22 mouse cellular contexts compared by ENCODE assay signal in the genomic region with DNA sequence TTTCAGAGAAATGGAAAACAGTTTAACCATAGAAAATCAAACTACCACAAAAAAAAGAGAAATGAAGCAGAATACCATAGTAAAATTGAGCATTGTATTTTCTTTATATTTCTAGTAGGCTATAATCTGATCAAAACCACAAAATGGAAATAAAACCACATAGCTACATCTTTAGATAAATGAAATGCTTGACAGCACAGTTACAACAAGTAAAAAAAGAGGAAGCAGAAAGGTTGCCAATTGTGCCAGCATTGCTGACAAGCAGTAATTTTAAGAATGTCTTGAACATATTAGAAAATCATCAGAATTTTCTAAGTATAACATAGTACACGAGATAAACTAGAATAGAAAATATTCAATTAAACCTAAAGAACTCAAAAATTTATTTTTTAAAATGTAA.
"Had no signal": no experiment of that assay in that cellular context is flagged by ENCODE, and none has a peak within 500 bp of the region (broad histone marks: within the 10 kb centered on the region; RNA-seq: fewer than 3 reads in every experiment).

No protein-coding gene starts in this region.

- DNase-seq: liver, embryonic 13.5 days; liver, postnatal 0 days; lung, adult 2 months; lung, postnatal 14 days; lung, postnatal 36 days; midbrain, embryonic 14.5 days; retina, postnatal 1 day; right cerebral cortex, adult 18-20 months; right cerebral cortex, postnatal 25 days; right cerebral cortex, postnatal 4 days; thymus, adult 2 months; thymus, postnatal 25 days had no signal

- H3K9me3 ChIP-seq: liver, embryonic 13.5 days; liver, embryonic 15.5 days; lung, embryonic 15.5 days; midbrain, embryonic 10.5 days; midbrain, embryonic 12.5 days; neural tube, embryonic 13.5 days; neural tube, embryonic 15.5 days had no signal

- H3K4me1 ChIP-seq: liver, embryonic 13.5 days; liver, embryonic 15.5 days; lung, embryonic 15.5 days; midbrain, embryonic 10.5 days; midbrain, embryonic 12.5 days; neural tube, embryonic 13.5 days; neural tube, embryonic 15.5 days had no signal

- H3K27ac ChIP-seq: liver, embryonic 13.5 days; liver, embryonic 15.5 days; lung, embryonic 15.5 days; macrophage; midbrain, embryonic 10.5 days; midbrain, embryonic 12.5 days; neural tube, embryonic 13.5 days; neural tube, embryonic 15.5 days had no signal

- H3K27me3 ChIP-seq: liver, embryonic 13.5 days; liver, embryonic 15.5 days; lung, embryonic 15.5 days; midbrain, embryonic 12.5 days; neural tube, embryonic 13.5 days; neural tube, embryonic 15.5 days had no signal

- H3K36me3 ChIP-seq: liver, embryonic 13.5 days; liver, embryonic 15.5 days; lung, embryonic 15.5 days; midbrain, embryonic 10.5 days; midbrain, embryonic 12.5 days; neural tube, embryonic 13.5 days; neural tube, embryonic 15.5 days had no signal

- H3K9ac ChIP-seq: liver, embryonic 13.5 days; liver, embryonic 15.5 days; liver, postnatal 0 days; lung, embryonic 15.5 days; midbrain, embryonic 12.5 days; neural tube, embryonic 13.5 days; neural tube, embryonic 15.5 days had no signal

- ATAC-seq: liver, postnatal 0 days; lung, postnatal 0 days; midbrain, embryonic 16.5 days had no signal

- H3K4me3 ChIP-seq: liver, embryonic 13.5 days; liver, embryonic 15.5 days; lung, embryonic 15.5 days; midbrain, embryonic 10.5 days; midbrain, embryonic 12.5 days; myocyte; neural tube, embryonic 13.5 days; neural tube, embryonic 15.5 days had no signal
